Mouse (Mus musculus) midbrain, embryonic 10.5 days (tissue): Measurements from ENCODE around the gene Dcakd. TPM values are rescaled to one million over a fixed set of nuclear protein-coding genes. Genes with fewer than 3 reads are reported as not detected.
A peak's percentile ranks its signal among the peaks of the same experiment; 100 is the strongest.

Experiments
- DNase-seq: peaks from one replicate; pipeline ENCODE4 v3.0.0-alpha.2; 2017; ENCODE audit warnings: low spot score
- H3K27ac ChIP-seq: fragments of 300-500 bp; sonication (generic); replicated peaks from 2 replicates; pipeline ENCODE4 v1.5.1; 2016; ENCODE audit warnings: mild to moderate bottlenecking
- H3K27me3 ChIP-seq: fragments of 300-500 bp; sonication (generic); 2 replicates; pipeline ENCODE4 v1.6.1; 2016; ENCODE audit warnings: low read depth, mild to moderate bottlenecking; ENCODE audit not compliant: poor library complexity, severe bottlenecking
- H3K36me3 ChIP-seq: fragments of 300-500 bp; sonication (generic); 2 replicates; pipeline ENCODE4 v1.6.1; 2016; ENCODE audit warnings: mild to moderate bottlenecking, moderate library complexity
- H3K4me1 ChIP-seq: fragments of 300-500 bp; sonication (generic); 2 replicates; pipeline ENCODE4 v1.6.1; 2016
- H3K4me3 ChIP-seq: fragments of 300-500 bp; sonication (generic); 2 replicates; pipeline ENCODE4 v1.5.1; 2016; ENCODE audit warnings: mild to moderate bottlenecking, moderate library complexity
- H3K9me3 ChIP-seq: fragments of 300-500 bp; sonication (generic); replicated peaks from 2 replicates; pipeline ENCODE4 v1.6.1; 2016; ENCODE audit warnings: mild to moderate bottlenecking
- WGBS: fragments of 180-500 bp; shearing (Covaris S2); methylation state at CpG from one replicate; pipeline ENCODE4 v1.1.7; 2016; 5-methylcytosine and 5-hydroxymethylcytosine counted together
- polyA plus RNA-seq: library from polyadenylated mRNA; unstranded; fragments of >200 nt; fragmentation: Nextera tagmentation; extraction: Ambion mirVana; gene quantifications from 2 replicates; pipeline ENCODE4 v1.2.1, GENCODE M21; 2016

The Dcakd gene
- polyA plus RNA-seq, 1 experiment from 2014 or later, result 265 TPM

DNA sequence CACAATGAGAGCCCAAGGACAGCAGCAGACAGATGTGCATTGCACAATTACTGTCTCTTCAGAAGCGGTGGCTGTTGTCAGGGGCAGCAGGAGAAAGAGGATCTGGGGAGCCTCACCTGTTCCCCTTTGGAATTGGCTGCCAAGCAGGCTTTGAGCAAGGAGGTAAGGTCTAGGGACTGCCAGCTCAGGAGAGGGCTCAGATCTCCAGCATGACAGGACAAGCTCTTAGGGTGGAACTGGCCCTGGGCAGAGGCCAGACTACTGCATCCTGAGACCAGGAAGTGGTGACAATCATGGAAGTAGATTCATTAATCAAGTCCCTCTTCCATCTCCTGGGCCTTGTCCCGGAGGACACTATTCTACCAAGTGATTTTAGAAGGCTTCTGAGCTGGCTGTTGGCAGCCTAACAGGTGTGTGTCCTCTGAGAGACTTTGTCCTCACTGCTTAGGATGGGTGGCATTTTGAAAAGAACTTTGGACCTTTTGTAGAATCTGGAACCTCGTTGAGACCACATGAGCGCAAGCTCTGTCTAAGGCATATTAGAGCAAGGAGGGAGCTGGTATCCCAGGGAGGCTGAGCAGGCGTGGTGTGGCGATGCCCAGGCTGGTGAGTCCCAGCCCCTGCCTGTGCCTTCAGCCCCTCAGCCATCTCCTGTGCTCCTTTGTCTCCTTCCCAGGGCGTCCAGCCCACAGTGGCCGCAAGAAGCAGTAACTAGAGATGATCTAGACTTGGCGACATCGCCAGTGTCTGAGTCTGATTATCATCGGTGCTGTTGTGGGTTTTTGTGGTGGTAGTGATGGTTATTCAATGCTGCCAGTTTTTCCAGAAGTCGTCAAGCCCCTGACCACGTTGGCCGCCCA is 38.3 kb upstream of the Dcakd start:
- peaks cover 96% of the 10 kb centered on the region for H3K36me3 ChIP-seq
- 92% methylated on average over 14 of the region's 14 CpGs for WGBS

DNA sequence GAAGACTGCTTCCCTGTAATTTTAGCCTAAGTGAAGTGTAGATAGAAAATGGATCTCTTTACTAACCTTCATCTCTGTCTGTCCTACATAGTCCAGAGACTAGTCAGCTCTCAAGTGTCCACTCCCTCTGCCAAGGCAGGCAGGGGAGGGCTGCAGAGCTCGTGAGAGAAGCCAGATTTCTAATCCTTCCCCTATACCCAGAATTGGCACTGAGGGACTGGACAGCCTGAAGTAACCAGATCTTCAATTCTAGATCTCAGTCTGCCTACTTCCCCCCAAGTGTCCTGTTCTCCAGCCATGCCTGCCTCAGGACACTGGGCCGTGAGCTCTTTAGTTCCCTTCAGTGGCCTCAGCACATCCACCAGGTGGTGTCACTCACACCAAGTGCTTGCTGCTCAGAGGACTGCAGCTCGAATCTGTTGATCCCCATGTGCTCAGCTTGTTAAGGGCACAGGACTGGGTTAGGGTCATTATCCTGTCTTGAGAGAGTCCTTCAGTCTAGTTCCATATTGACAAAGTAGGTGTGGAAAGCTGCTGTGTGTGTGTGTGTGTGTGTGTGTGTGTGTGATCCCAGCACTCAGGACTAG is 30.5 kb upstream of the Dcakd start:
- no peak overlapping the region for H3K27ac ChIP-seq
- no peaks in the 10 kb centered on the region for H3K4me1 ChIP-seq
- WGBS, result 85% methylated on average over 3 of the region's 3 CpGs
- no peak overlapping the region for H3K4me3 ChIP-seq
- DNase-seq, result no peak
- peaks cover 94% of the 10 kb centered on the region for H3K36me3 ChIP-seq
- no peaks in the 10 kb centered on the region for H3K9me3 ChIP-seq
- H3K27me3 ChIP-seq, result no peaks in the 10 kb centered on the region

More for the DNA sequence above, 38.3 kb upstream of the Dcakd start:
- H3K27me3 ChIP-seq, result no peaks in the 10 kb centered on the region
- H3K4me1 ChIP-seq, result no peaks in the 10 kb centered on the region
- H3K4me3 ChIP-seq, result no peak overlapping the region
- no peak for DNase-seq
- H3K27ac ChIP-seq, result no peak overlapping the region
- no peaks in the 10 kb centered on the region for H3K9me3 ChIP-seq

DNA sequence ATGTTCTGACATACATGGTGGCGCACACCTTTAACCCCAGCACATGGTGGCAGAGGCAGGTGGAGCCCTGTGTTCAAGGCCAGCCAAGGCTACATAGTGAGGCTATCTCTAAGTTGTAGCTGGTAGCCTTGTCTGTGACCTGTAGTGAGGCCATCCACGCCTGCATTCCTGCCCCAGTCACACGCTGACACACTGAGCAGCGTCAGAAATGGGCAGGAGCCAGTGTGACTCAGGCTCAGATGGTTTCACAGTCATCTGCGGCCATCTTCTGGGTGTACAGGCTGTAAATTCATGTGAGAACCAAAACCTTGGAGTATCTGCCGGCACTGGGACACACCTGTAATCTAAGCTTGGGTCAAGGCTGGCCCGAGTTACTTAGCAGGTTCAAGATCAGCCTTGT is 28.5 kb upstream of the Dcakd start:
- Histone ChIP-seq H3K36me3 (peaks cover 97% of the 10 kb centered on the region), H3K4me1 (no peaks in the 10 kb centered on the region), H3K4me3 (no peak overlapping the region), H3K9me3 (no peaks in the 10 kb centered on the region), H3K27me3 (no peaks in the 10 kb centered on the region), H3K27ac (no peak overlapping the region)
- whole genome bisulfite sequencing, result 96% methylated on average over 7 of the region's 7 CpGs
- DNase-seq, result no peak

DNA sequence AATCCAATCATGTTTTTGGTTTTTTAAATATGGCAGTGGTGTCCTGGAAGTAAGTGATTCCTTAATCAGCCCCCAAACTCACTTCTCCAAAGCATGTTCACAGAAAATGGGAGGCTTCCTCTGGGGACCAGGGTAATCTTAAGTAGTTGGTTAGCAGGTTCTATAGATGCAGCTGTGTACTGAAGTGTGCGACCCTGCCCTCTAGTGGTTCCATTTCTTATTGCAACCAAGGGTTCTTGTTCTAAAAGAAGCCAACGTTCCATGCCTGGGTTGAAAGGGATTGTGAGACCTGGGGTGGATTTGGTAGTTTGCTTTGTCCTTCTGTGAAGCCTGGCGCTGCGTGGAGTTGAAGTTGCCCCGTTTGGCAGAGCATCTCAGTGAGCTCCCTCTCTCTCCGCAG is 26.7 kb upstream of the Dcakd start:
- Histone ChIP-seq H3K36me3 (peaks cover 97% of the 10 kb centered on the region), H3K27me3 (no peaks in the 10 kb centered on the region), H3K4me3 (no peak overlapping the region), H3K9me3 (no peaks in the 10 kb centered on the region), H3K4me1 (no peaks in the 10 kb centered on the region), H3K27ac (no peak overlapping the region)
- 55% methylated on average over 6 of the region's 6 CpGs for WGBS
- DNase-seq, result peak; percentile 59

DNA sequence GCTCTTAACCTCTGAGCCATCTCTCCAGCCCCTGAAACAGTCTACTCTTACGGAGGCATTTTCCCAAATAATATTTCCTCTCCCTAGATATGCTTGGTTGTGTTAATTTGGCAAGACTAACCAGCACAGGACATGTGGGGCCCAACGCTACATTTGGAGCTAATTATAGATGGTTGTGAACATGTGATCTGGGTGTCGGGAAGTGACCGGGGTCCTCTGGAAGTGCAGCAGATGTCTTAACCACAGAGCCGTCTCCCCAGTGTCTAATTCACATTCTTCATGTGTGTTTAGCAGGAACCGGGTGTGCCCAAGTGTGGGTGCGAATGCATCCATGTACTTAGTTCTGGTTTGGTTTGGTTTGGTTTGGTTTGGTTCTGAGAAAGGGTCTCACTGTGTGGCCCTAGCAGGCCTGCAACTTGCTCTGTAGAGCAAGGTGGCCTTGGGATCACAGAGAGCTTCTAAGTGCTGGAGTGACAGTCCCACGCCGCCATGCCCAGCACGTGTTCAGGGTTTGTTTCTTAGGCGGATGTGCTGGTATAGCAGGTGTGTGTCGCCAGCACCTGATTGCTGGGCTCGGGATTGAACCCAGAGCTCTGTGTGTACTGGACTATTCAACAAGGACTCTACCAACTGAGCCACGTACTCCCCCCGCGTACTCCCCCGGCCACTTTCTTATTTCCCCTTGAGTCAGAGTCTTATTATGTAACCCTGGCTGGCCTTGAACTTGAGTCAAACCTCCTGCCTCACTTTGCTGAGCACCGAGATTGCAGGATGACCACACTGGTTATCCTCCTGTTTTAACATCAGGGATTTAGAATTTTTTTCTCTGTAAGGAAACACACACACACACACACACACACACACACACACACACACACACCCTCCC is 25.3 kb upstream of the Dcakd start:
- no peak for DNase-seq
- Histone ChIP-seq H3K4me3 (no peak overlapping the region), H3K27me3 (no peaks in the 10 kb centered on the region), H3K9me3 (no peaks in the 10 kb centered on the region), H3K4me1 (no peaks in the 10 kb centered on the region), H3K36me3 (peaks cover 88% of the 10 kb centered on the region), H3K27ac (no peak overlapping the region)
- WGBS, result 94% methylated on average over 18 of the region's 18 CpGs

DNA sequence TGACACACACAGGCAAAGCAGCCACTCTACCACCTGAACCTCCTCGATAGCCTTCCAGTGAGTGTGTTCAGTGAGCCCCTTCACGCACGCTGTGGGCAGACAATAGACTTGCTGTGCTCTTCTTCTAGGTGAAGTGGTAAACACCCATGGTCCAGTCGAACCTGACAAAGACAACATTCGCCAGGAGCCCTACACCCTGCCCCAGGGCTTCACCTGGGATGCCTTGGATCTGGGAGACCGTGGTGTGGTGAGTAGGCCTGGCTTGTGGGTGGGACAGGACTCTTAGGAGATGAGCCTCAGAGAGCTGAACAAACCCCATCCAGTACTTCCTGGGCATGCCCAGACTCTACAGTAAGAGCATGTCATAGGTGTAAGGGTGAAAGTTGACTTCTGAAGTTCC is 23.9 kb upstream of the Dcakd start:
- peaks cover 81% of the 10 kb centered on the region for H3K36me3 ChIP-seq
- no peaks in the 10 kb centered on the region for H3K27me3 ChIP-seq
- no peaks in the 10 kb centered on the region for H3K4me1 ChIP-seq
- H3K4me3 ChIP-seq, result no peak overlapping the region
- DNase-seq, result no peak
- H3K9me3 ChIP-seq, result no peaks in the 10 kb centered on the region
- H3K27ac ChIP-seq, result no peak overlapping the region
- 94% methylated on average over 6 of the region's 6 CpGs for WGBS

DNA sequence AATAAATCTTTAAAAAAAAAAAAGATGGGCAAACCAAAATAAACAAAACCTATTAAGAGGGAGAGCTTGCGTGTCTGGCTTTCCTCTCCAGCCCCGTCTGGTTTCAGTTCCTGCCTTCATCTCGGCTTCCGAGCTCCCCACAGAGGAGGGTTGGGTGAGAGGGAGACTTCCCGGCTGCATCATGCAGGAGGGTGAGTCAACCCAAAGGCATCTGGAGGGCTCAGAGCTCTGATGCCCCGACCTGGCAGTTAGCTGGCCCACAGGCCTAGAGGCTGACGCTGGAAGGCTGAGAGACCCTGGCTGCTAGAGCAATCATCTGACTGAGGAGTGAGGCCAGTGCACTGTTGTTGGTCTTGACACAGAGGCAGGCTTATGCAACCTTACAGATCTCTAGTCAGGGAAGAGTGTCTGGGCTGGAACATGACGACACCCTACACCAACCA is 23.1 kb upstream of the Dcakd start:
- H3K9me3 ChIP-seq, result no peaks in the 10 kb centered on the region
- peaks cover 80% of the 10 kb centered on the region for H3K36me3 ChIP-seq
- WGBS, result 82% methylated on average over 8 of the region's 8 CpGs
- no peaks in the 10 kb centered on the region for H3K4me1 ChIP-seq
- DNase-seq, result no peak
- H3K27me3 ChIP-seq, result no peaks in the 10 kb centered on the region
- H3K4me3 ChIP-seq, result no peak overlapping the region
- no peak overlapping the region for H3K27ac ChIP-seq

DNA sequence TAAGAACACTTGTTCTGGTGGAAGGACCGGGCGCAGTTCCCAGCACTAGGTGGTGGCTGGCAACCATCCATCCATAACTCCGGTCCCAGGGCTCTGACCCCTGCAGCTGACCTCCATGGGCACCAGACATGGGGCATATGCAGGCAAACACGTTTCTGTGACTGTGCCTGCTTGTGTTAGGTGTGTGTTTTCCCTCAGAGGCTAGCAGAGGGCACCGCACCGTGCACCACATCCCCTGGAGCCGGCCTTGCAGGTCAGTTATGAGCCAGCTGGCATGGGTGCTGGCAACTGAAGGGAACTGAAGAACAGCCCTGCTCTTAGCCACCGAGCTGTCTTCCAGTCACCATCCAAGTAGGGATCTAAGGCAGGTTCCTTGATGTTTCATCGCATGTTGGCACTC is 22.0 kb upstream of the Dcakd start:
- peaks cover 80% of the 10 kb centered on the region for H3K36me3 ChIP-seq
- DNase-seq, result no peak
- H3K4me1 ChIP-seq, result no peaks in the 10 kb centered on the region
- H3K4me3 ChIP-seq, result no peak overlapping the region
- H3K27ac ChIP-seq, result no peak overlapping the region
- no peaks in the 10 kb centered on the region for H3K27me3 ChIP-seq
- no peaks in the 10 kb centered on the region for H3K9me3 ChIP-seq
- 90% methylated on average over 9 of the region's 9 CpGs for WGBS

DNA sequence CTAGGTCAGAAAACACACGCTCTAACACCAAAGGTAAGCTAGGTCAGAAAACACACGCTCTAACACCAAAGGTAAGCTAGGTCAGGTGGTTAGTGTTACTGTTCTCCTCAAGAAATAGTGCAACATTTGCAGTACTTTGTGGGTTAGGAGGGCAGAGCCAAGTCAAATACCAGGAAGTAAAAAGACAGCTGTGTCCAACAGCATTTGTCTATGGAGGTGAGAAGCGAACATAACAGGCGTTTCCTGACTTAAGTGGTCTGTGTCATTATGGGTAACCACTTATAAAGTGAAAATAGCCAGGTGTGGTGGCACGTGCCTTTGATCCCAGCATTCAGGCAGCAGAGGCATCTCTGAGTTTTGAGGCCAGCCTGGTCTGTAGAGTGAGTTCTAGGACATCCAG is 21.5 kb upstream of the Dcakd start:
- peaks cover 82% of the 10 kb centered on the region for H3K36me3 ChIP-seq
- no peak overlapping the region for H3K27ac ChIP-seq
- H3K4me3 ChIP-seq, result no peak overlapping the region
- no peaks in the 10 kb centered on the region for H3K4me1 ChIP-seq
- WGBS, result 94% methylated on average over 5 of the region's 5 CpGs
- H3K27me3 ChIP-seq, result no peaks in the 10 kb centered on the region
- DNase-seq, result no peak
- H3K9me3 ChIP-seq, result no peaks in the 10 kb centered on the region

DNA sequence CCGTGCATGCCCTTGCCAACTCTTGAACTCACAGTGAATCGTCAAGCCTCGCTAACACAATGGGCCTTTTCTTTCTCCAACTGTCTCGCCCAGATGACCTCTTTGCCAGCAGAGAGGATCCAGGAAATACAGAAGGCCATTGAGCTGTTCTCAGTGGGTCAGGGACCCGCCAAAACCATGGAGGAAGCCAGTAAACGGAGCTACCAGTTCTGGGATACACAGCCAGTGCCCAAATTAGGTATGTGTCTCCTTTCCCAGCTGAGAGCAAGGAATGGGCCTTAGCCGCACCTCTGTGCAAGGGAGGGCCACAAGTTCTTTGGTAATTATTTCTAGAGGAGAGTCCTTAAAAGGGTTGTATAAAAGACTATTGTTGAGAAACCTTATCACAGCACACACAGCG is 18.2 kb upstream of the Dcakd start:
- Histone ChIP-seq H3K9me3 (no peaks in the 10 kb centered on the region), H3K4me1 (no peaks in the 10 kb centered on the region), H3K4me3 (no peak overlapping the region), H3K36me3 (peaks cover 78% of the 10 kb centered on the region), H3K27ac (no peak overlapping the region), H3K27me3 (no peaks in the 10 kb centered on the region)
- DNase-seq, result no peak
- 77% methylated on average over 8 of the region's 8 CpGs for WGBS

DNA sequence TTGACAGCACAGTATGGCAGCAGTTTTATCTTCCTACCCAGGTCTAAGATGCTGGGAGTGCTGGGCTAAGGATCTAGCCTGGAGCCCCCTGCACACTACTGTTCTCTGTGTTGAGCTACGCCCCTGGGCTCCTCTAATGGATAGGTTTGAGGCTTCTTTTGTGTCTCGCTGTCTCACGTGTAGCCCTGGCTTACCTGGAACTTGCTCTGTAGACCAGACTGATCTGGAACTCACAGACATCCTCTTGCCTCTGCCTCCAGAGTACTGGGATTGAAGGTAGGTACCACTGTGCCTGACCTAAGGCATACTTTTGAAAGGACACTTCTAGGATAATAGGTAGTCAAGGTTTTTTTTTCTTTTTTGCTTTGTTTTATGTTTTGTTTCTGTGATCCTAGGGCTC is 15.8 kb upstream of the Dcakd start:
- Histone ChIP-seq H3K4me1 (no peaks in the 10 kb centered on the region), H3K36me3 (peaks cover 70% of the 10 kb centered on the region), H3K27ac (no peak overlapping the region), H3K9me3 (no peaks in the 10 kb centered on the region), H3K27me3 (no peaks in the 10 kb centered on the region), H3K4me3 (no peak overlapping the region)
- 98% methylated on average over 3 of the region's 3 CpGs for WGBS
- no peak for DNase-seq

DNA sequence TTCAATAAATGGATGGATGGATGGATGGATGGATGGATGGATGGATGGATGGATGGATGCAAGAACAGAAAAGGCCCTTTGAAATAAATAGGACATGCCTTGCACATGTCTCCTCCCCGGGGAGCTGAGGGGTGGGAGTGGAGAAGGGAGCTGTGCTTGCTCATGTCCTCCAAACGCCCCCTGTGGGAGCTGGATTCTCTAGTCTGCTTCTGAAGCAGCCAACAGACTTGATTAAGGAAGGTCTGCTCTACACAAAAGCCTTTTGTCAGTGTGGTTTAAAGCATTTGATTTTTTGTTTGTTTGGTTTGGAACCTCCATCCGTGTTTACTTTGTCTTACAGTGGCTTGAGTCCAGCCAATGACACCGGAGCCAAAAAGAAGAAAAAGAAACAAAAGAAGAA is 14.7 kb upstream of the Dcakd start:
- Histone ChIP-seq H3K4me3 (no peak overlapping the region), H3K4me1 (no peaks in the 10 kb centered on the region), H3K9me3 (no peaks in the 10 kb centered on the region), H3K27me3 (no peaks in the 10 kb centered on the region), H3K27ac (no peak overlapping the region), H3K36me3 (peaks cover 81% of the 10 kb centered on the region)
- 84% methylated on average over 4 of the region's 4 CpGs for WGBS
- no peak for DNase-seq

DNA sequence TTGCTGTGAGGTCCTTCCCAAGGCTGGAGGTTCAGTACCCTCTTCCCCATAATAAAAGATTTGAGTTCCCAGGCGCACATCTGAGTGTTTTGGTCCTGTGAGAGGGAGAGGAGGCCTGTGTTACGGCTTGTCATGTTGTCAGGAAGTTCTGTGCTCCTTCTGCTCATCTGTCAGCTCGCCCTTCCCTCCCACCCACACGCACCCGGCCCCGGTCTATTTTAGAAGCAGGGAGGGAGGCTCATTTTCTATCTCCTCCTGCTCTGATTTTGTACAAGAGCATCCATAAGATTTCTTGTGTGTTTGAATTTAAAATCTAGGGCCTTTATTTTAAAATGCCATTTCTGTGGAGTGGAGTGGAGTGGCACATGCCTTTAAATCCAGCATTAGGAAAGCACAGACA is 9.9 kb upstream of the Dcakd start:
- Histone ChIP-seq H3K4me3 (no peak overlapping the region), H3K27me3 (no peaks in the 10 kb centered on the region), H3K36me3 (peaks cover 61% of the 10 kb centered on the region), H3K27ac (no peak overlapping the region), H3K9me3 (no peaks in the 10 kb centered on the region), H3K4me1 (no peaks in the 10 kb centered on the region)
- 92% methylated on average over 6 of the region's 6 CpGs for WGBS
- no peak for DNase-seq
